Mouse (Mus musculus): Measurements from ENCODE around the gene Jph3. TPM values are rescaled to one million over a fixed set of nuclear protein-coding genes. Genes with fewer than 3 reads are reported as not detected.

Gene Jph3
- polyA plus RNA-seq, 1 experiment from 2014 or later: 1.2 TPM

GRCm38 (mm10) chr8:121832503-121832902 is 103.1 kb downstream of the Jph3 start:
- 18% methylated on average over 6 of the region's 6 CpGs for WGBS
- H3K4me3 ChIP-seq (replicated peaks): no peak overlapping the region
- no peak overlapping the region for H3K4me2 ChIP-seq
- peaks cover 12% of the 10 kb centered on the region for H3K4me1 ChIP-seq (replicated peaks)
- no peaks in the 10 kb centered on the region for H3K36me3 ChIP-seq
- no peak overlapping the region for H3K27ac ChIP-seq
- ATAC-seq (ENCODE audit: insufficient number of reproducible peaks, insufficient read depth, low FRiP score, low TSS enrichment, low read depth): no peak
- H3K9me3 ChIP-seq: no peaks in the 10 kb centered on the region
- no peak overlapping the region for H3K9ac ChIP-seq (replicated peaks)
- peaks cover 5% of the 10 kb centered on the region for H3K27me3 ChIP-seq

- no peak for ATAC-seq (ENCODE audit: insufficient number of reproducible peaks, insufficient read depth, low FRiP score, low TSS enrichment, low read depth)
- no peaks in the 10 kb centered on the region for H3K9me3 ChIP-seq
- no peak overlapping the region for H3K27ac ChIP-seq
- no peaks in the 10 kb centered on the region for H3K4me1 ChIP-seq (replicated peaks)
- H3K27me3 ChIP-seq: no peaks in the 10 kb centered on the region
- WGBS: 52% methylated on average over 8 of the region's 8 CpGs
- no peak overlapping the region for H3K4me3 ChIP-seq (replicated peaks)
- H3K4me2 ChIP-seq: no peak overlapping the region
- H3K36me3 ChIP-seq: no peaks in the 10 kb centered on the region
- no peak overlapping the region for H3K9ac ChIP-seq (replicated peaks)
Observed at GRCm38 (mm10) chr8:121841242-121841641, 111.8 kb downstream of the Jph3 start.

- Histone ChIP-seq H3K27me3 (no peaks in the 10 kb centered on the region), H3K9me3 (no peaks in the 10 kb centered on the region), H3K9ac (replicated peaks) (no peak overlapping the region), H3K4me2 (no peak overlapping the region), H3K4me1 (replicated peaks) (no peaks in the 10 kb centered on the region), H3K27ac (no peak overlapping the region), H3K36me3 (no peaks in the 10 kb centered on the region), H3K4me3 (replicated peaks) (no peak overlapping the region)
- ATAC-seq (ENCODE audit: insufficient number of reproducible peaks, insufficient read depth, low FRiP score, low TSS enrichment, low read depth): no peak
- WGBS: 88% methylated on average over 8 of the region's 8 CpGs
Observed at GRCm38 (mm10) chr8:121842064-121842955, 112.9 kb downstream of the Jph3 start.

GRCm38 (mm10) chr8:121843184-121843733 is 113.8 kb downstream of the Jph3 start:
- H3K36me3 ChIP-seq: no peaks in the 10 kb centered on the region
- H3K4me2 ChIP-seq: no peak overlapping the region
- H3K4me1 ChIP-seq (replicated peaks): no peaks in the 10 kb centered on the region
- 78% methylated on average over 3 of the region's 3 CpGs for WGBS
- H3K27me3 ChIP-seq: no peaks in the 10 kb centered on the region
- no peaks in the 10 kb centered on the region for H3K9me3 ChIP-seq
- ATAC-seq (ENCODE audit: insufficient number of reproducible peaks, insufficient read depth, low FRiP score, low TSS enrichment, low read depth): no peak
- H3K4me3 ChIP-seq (replicated peaks): no peak overlapping the region
- no peak overlapping the region for H3K9ac ChIP-seq (replicated peaks)
- no peak overlapping the region for H3K27ac ChIP-seq

Other genes with a start within 250 kb of the Jph3 start
- not detected in 2 replicates for gene 1700018B08Rik, start 185.3 kb upstream of the Jph3 start, polyA plus RNA-seq (2016; fragmentation: Nextera tagmentation; extraction: Ambion mirVana)
- 19.4 and 19.7 TPM in 2 replicates for gene Fbxo31, start 150.8 kb upstream of the Jph3 start, polyA plus RNA-seq (2016; fragmentation: Nextera tagmentation; extraction: Ambion mirVana)
- gene Map1lc3b, start 139.3 kb upstream of the Jph3 start, polyA plus RNA-seq (2016; fragmentation: Nextera tagmentation; extraction: Ambion mirVana): 186 and 190 TPM in 2 replicates
- gene Zcchc14, start 76.7 kb upstream of the Jph3 start, polyA plus RNA-seq (2016; fragmentation: Nextera tagmentation; extraction: Ambion mirVana): 19.9 and 22.1 TPM in 2 replicates
- 49.5 and 49.9 TPM in 2 replicates for gene Klhdc4, start 99.9 kb downstream of the Jph3 start, polyA plus RNA-seq (2016; fragmentation: Nextera tagmentation; extraction: Ambion mirVana)
- 13.4 and 18.2 TPM in 2 replicates for gene Slc7a5, start 178.1 kb downstream of the Jph3 start, polyA plus RNA-seq (2016; fragmentation: Nextera tagmentation; extraction: Ambion mirVana)
- 0.18 and 0.51 TPM in 2 replicates for gene Car5a, start 215.3 kb downstream of the Jph3 start, polyA plus RNA-seq (2016; fragmentation: Nextera tagmentation; extraction: Ambion mirVana)
- gene Banp, start 220.1 kb downstream of the Jph3 start, polyA plus RNA-seq (2016; fragmentation: Nextera tagmentation; extraction: Ambion mirVana): 41.7 and 42.3 TPM in 2 replicates

Measured in limb, embryonic 12.5 days (tissue).